Comparison of ENCODE assay signal across 10 mouse cellular contexts in the genomic region with DNA sequence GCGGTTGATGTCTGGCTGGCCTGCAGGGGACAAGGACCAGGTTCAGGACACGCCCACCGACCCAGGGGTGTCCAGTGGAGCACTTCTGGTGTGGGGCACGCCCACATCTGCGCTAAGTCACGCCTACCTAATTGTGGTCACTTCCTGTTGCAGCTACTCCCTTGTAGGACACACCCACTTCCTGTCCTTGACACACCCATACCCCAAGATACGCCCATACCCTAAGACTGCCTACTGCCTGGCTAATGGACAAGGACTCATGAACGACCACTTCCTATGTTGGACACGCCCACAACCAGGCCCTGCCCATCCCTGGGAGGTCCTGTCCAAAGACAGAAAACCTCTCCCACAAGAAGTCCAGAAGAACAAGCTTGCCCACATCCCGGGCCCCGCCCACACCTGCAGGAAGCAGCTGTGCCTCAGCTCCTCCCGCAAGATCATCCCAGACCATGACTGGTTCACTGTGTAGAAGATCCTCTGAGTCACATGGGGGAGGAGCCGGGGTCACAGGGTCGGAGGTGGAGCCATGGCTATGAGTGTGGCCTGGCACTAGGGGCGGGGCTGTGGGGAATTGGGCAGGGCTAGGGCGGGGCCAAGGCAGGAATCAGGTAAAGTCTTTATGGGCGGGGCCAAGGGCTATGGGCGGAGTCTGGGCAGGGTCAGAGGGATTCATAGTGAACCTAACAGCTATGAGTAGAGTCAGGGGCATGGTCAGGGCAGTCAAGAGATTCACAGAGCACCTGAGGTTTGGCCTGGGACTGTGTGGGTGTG. TPM values are rescaled to one million over a fixed set of nuclear protein-coding genes. Genes with fewer than 3 reads are reported as not detected.
DNase-seq lines count a peak whose midpoint lies in the region; ATAC-seq and TF ChIP-seq lines count a peak whose summit lies in the region.
"Had no signal": no experiment of that assay in that cellular context is flagged by ENCODE, and none has a peak within 500 bp of the region (broad histone marks: within the 10 kb centered on the region; RNA-seq: fewer than 3 reads in every experiment).

No protein-coding gene starts in this region.

- H3K27me3 ChIP-seq in lung, embryonic 14.5 days (ENCODE audit: insufficient read depth, low read length) = no peaks in the 10 kb centered on the region
- H3K27me3 ChIP-seq in neural tube, embryonic 15.5 days (replicated peaks) = no peaks in the 10 kb centered on the region
- H3K27me3 ChIP-seq: hindbrain, embryonic 15.5 days; liver, embryonic 13.5 days had no signal

- 0 out of 2 replicates have a peak, but pooled peaks cover 4% of the 10 kb centered on the region for H3K36me3 ChIP-seq in lung, embryonic 14.5 days (ENCODE audit: insufficient read depth)
- H3K36me3 ChIP-seq in neural tube, embryonic 15.5 days = peaks cover 23% of the 10 kb centered on the region

- H3K27ac ChIP-seq in lung, embryonic 14.5 days (ENCODE audit: low read depth) = no peak overlapping the region
- H3K27ac ChIP-seq in neural tube, embryonic 15.5 days (replicated peaks) = no peak overlapping the region
- H3K27ac ChIP-seq: hindbrain, embryonic 15.5 days; liver, embryonic 13.5 days had no signal

- H3K4me3 ChIP-seq in lung, embryonic 14.5 days (ENCODE audit: low read depth, low read length) = no peak overlapping the region
- no peak overlapping the region for H3K4me3 ChIP-seq in neural tube, embryonic 15.5 days (replicated peaks)
- H3K4me3 ChIP-seq: hindbrain, embryonic 15.5 days; liver, embryonic 13.5 days had no signal

- no peak overlapping the region for H3K4me2 ChIP-seq in lung, embryonic 14.5 days
- no peak overlapping the region for H3K4me2 ChIP-seq in neural tube, embryonic 15.5 days
- H3K4me2 ChIP-seq: hindbrain, embryonic 15.5 days; liver, embryonic 13.5 days had no signal

- DNase-seq in frontal cortex, postnatal 10 days (ENCODE audit: low spot score in 2 of 2) = peak; percentile 23 to 49
- no peak for DNase-seq in frontal cortex, postnatal 25 days (ENCODE audit: low spot score in 2 of 2)
- peak; percentile 3 for DNase-seq in lung, embryonic 14.5 days
- DNase-seq in lung, postnatal 14 days = no peak
- peak; percentile 23 for DNase-seq in MN1 (ENCODE audit: low spot score)
- peak; percentile 15 for DNase-seq in right cerebral cortex, postnatal 4 days
- DNase-seq: liver, embryonic 13.5 days had no signal

- no peak for ATAC-seq in lung, embryonic 14.5 days (ENCODE audit: insufficient read depth)
- no peak for ATAC-seq in neural tube, embryonic 15.5 days (ENCODE audit: low FRiP score)
- ATAC-seq in erythroblast, adult 5-6 weeks (replicated peaks; ENCODE audit: low FRiP score, poor library complexity, severe bottlenecking) = no peak

- WGBS in lung, embryonic 14.5 days = 58% methylated on average over 18 of the region's 18 CpGs
- WGBS in neural tube, embryonic 15.5 days = 74% methylated on average over 18 of the region's 18 CpGs

- H3K9ac ChIP-seq in lung, embryonic 14.5 days = no peak overlapping the region
- no peak overlapping the region for H3K9ac ChIP-seq in neural tube, embryonic 15.5 days (replicated peaks)
- H3K9ac ChIP-seq: hindbrain, embryonic 15.5 days; liver, embryonic 13.5 days had no signal

- H3K9me3 ChIP-seq in lung, embryonic 14.5 days (ENCODE audit: low read depth, low read length) = peaks cover 52% of the 10 kb centered on the region
- H3K9me3 ChIP-seq in neural tube, embryonic 15.5 days (replicated peaks) = peaks cover 5% of the 10 kb centered on the region; the same call in 1 of the 2 replicates

- H3K4me1 ChIP-seq in lung, embryonic 14.5 days (ENCODE audit: insufficient read depth) = no peaks in the 10 kb centered on the region
- no peaks in the 10 kb centered on the region for H3K4me1 ChIP-seq in neural tube, embryonic 15.5 days
- H3K4me1 ChIP-seq: hindbrain, embryonic 15.5 days had no signal

- no peak for TF ChIP-seq CTCF in lung, embryonic 14.5 days (IDR thresholded peaks at IDR 0.05; ENCODE audit: low read depth)

RNA-seq across cellular contexts. Expression of gene Crlf2, which starts 5.4 kb away (rescaled TPM):
- polyA plus RNA-seq in lung, embryonic 14.5 days (2014; fragmentation: Nextera tagmentation; extraction: Ambion mirVana) = 10.7 and 10.9 TPM in 2 replicates
- polyA plus RNA-seq in neural tube, embryonic 15.5 days (2015; fragmentation: Nextera tagmentation; extraction: Ambion mirVana) = 23.2 and 23.6 TPM in 2 replicates
- 5.4 TPM in 1 of 2 replicates, not detected in the other for total RNA-seq in erythroblast, adult 5-6 weeks (2015; ENCODE audit: low replicate concordance)
- 2.6 and 2.8 TPM in 2 replicates for total RNA-seq in erythroblast, adult 5-6 weeks (2017; ENCODE audit: low replicate concordance)

Comparison
In these comparisons a context has a peak if more than half of its experiments do, and no peak if none do; other contexts are left out.
1. DNase-seq: peak in frontal cortex, postnatal 10 days (2 of 2), lung, embryonic 14.5 days (single experiment), MN1 (single experiment) and right cerebral cortex, postnatal 4 days (single experiment); none in frontal cortex, postnatal 25 days (0 of 2) and lung, postnatal 14 days (single experiment).